Mouse (Mus musculus) embryonic facial prominence, embryonic 11.5 days (tissue): Measurements from ENCODE around the gene Gm27179. TPM values are rescaled to one million over a fixed set of nuclear protein-coding genes. Genes with fewer than 3 reads are reported as not detected.
A peak's percentile ranks its signal among the peaks of the same experiment; 100 is the strongest.
"Not testable (repeated sequence)": the region's sequence is repeated elsewhere in the genome, so short reads cannot be mapped to it uniquely, and the experiment has no call there.

Experiments used
- ATAC-seq: fragments of 200-750 bp; cut with Nextera tagmentation; replicated peaks from 2 replicates; pipeline ENCODE4 v1.8.0; 2017; ENCODE audit warnings: low read depth; ENCODE audit not compliant: insufficient number of reproducible peaks, low FRiP score, low TSS enrichment
- DNase-seq: peaks from one replicate; pipeline ENCODE4 v3.0.0-alpha.2; 2015; ENCODE audit warnings: low spot score
- H3K27ac ChIP-seq: fragments of 300-500 bp; sonication (generic); replicated peaks from 2 replicates; pipeline ENCODE4 v1.5.1; 2014; ENCODE audit warnings: mild to moderate bottlenecking, low read depth, low read length, control low read depth
- H3K27me3 ChIP-seq: fragments of 300-500 bp; sonication (generic); 2 replicates; pipeline ENCODE4 v1.6.1; 2014; ENCODE audit warnings: mild to moderate bottlenecking, low read length, moderate library complexity, mixed read lengths; ENCODE audit not compliant: control insufficient read depth, insufficient read depth
- H3K36me3 ChIP-seq: fragments of 300-500 bp; sonication (generic); replicated peaks from 2 replicates; pipeline ENCODE4 v1.6.1; 2014; ENCODE audit warnings: low read depth, mild to moderate bottlenecking, low read length, moderate library complexity, mixed read lengths; ENCODE audit not compliant: control insufficient read depth, insufficient read depth
- H3K4me1 ChIP-seq: fragments of 300-500 bp; sonication (generic); 2 replicates; pipeline ENCODE4 v1.6.1; 2014; ENCODE audit warnings: low read length, mixed read lengths; ENCODE audit not compliant: control insufficient read depth, insufficient read depth
- H3K4me2 ChIP-seq: fragments of 300-500 bp; sonication (generic); 2 replicates; pipeline ENCODE4 v1.6.1; 2014; ENCODE audit warnings: low read depth, mild to moderate bottlenecking, control low read depth, low read length, moderate library complexity
- H3K4me3 ChIP-seq: fragments of 300-500 bp; sonication (generic); 2 replicates; pipeline ENCODE4 v1.5.1; 2014; ENCODE audit warnings: low read depth, low read length, control low read depth
- H3K9ac ChIP-seq: fragments of 300-500 bp; sonication (generic); replicated peaks from 2 replicates; pipeline ENCODE4 v1.6.1; 2014; ENCODE audit warnings: mild to moderate bottlenecking, control low read depth, low read length
- H3K9me3 ChIP-seq: fragments of 300-500 bp; sonication (generic); replicated peaks from 2 replicates; pipeline ENCODE4 v1.6.1; 2016; ENCODE audit warnings: mild to moderate bottlenecking, low read length, inconsistent platforms, mixed read lengths; ENCODE audit not compliant: control insufficient read depth
- WGBS: fragments of 180-500 bp; shearing (Covaris S2); extraction: QIAGEN DNeasy Blood & Tissue Kit; methylation state at CpG from one replicate; pipeline ENCODE4 v1.1.7; 2014; 5-methylcytosine and 5-hydroxymethylcytosine counted together
- polyA plus RNA-seq: library from polyadenylated mRNA; unstranded; fragments of >200 nt; fragmentation: Nextera tagmentation; extraction: Ambion mirVana; gene quantifications from 2 replicates; pipeline ENCODE4 v1.2.1, GENCODE M21; 2014

Gene Gm27179
- polyA plus RNA-seq, 1 experiment from 2014 or later, result not detected

DNA sequence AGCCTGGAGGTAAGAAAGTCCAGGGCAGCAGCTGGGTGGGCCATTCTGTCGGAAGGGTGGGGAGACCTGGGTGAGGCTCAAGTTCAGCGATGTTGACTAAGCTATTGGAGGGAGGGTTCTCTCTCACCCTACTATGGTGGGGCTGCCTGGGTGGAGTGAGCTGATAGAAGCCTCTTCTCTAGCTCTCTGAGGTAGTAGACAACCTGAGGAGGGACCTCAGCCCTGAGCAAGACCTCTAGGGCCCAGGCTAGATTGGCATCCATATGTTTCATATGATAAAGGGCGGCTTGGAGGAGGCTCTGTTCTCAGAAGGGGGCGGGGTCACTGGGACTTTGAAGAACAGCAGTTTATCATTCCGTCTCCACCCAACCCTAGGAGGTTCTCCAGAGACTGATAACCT, 27.8 kb upstream of the Gm27179 start:
- not testable (repeated sequence) for H3K36me3 ChIP-seq, H3K4me3 ChIP-seq, ATAC-seq, H3K9ac ChIP-seq, DNase-seq, H3K27ac ChIP-seq, H3K4me1 ChIP-seq, H3K27me3 ChIP-seq, H3K9me3 ChIP-seq, H3K4me2 ChIP-seq
- no CpG with 5 or more reads among the region's 5 CpGs for WGBS

- H3K9me3 ChIP-seq, H3K4me3 ChIP-seq, H3K4me1 ChIP-seq, H3K27ac ChIP-seq, DNase-seq, ATAC-seq, H3K9ac ChIP-seq, H3K27me3 ChIP-seq, H3K36me3 ChIP-seq, H3K4me2 ChIP-seq: not testable (repeated sequence)
- WGBS, result no CpG with 5 or more reads among the region's 7 CpGs
These were observed 24.2 kb upstream of the Gm27179 start for GRCm38 (mm10) chr14:69536539-69536938.

- H3K36me3 ChIP-seq, H3K4me3 ChIP-seq, H3K9me3 ChIP-seq, ATAC-seq, H3K27me3 ChIP-seq, DNase-seq, H3K4me2 ChIP-seq, H3K4me1 ChIP-seq, H3K9ac ChIP-seq, H3K27ac ChIP-seq: not testable (repeated sequence)
- WGBS, result no CpG with 5 or more reads among the region's 1 CpGs
These were observed 13.9 kb upstream of the Gm27179 start for GRCm38 (mm10) chr14:69526202-69526601.

DNA sequence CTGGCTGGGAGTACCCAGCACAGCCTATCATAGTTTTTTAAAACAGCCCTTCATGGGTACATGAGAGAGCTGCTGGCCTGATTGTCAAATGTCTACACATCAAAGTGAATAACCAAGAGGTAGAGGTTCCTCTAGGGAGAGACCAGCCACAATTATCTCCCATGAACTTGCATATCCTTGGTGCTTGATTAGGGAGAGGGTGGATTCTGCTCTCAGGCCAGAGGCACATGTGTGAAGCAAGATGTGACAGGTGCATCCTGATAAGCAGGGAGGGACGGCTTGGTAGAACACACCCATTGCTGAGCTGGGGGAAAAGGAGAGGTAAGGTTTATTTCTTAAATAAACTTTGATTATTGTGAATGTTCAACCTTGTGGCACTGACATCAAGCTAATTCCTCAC, 10.7 kb upstream of the Gm27179 start:
- H3K9me3 ChIP-seq, H3K9ac ChIP-seq, H3K4me2 ChIP-seq, DNase-seq, ATAC-seq, H3K36me3 ChIP-seq, H3K27me3 ChIP-seq, H3K4me1 ChIP-seq, H3K27ac ChIP-seq, H3K4me3 ChIP-seq: not testable (repeated sequence)
- no CpG with 5 or more reads among the region's 1 CpGs for WGBS

- not testable (repeated sequence) for H3K4me1 ChIP-seq, H3K4me3 ChIP-seq, H3K4me2 ChIP-seq, DNase-seq, H3K9ac ChIP-seq, H3K27ac ChIP-seq, H3K27me3 ChIP-seq, ATAC-seq, H3K36me3 ChIP-seq, H3K9me3 ChIP-seq
- no CpG with 5 or more reads among the region's 2 CpGs for WGBS
These were observed 8.5 kb upstream of the Gm27179 start for GRCm38 (mm10) chr14:69520810-69521209.

DNA sequence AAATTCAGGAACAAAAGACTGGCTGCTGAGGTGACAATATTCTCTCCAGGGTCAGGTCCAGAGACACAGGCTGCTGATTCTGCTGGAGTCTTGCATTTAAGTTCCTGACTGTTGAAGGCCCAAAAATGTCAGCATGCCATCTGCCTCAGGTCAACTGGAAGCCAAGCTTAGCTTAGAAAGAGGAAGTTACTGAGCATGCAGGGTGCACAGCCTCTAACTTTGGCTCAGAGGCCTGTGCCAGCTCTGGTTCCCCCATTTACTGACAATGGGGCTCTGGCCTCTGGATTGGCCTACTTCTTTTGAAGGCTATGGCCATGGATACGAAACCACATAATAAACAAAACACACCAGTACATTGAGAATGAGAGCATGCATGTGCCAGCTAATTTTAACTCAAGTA, 5.3 kb downstream of the Gm27179 start:
- not testable (repeated sequence) for H3K27me3 ChIP-seq, H3K4me3 ChIP-seq, H3K27ac ChIP-seq, H3K9ac ChIP-seq, ATAC-seq, H3K4me2 ChIP-seq, H3K36me3 ChIP-seq, H3K4me1 ChIP-seq, H3K9me3 ChIP-seq, DNase-seq
- WGBS, result no CpG with 5 or more reads among the region's 1 CpGs

- not testable (repeated sequence) for H3K27me3 ChIP-seq, H3K4me3 ChIP-seq, H3K9ac ChIP-seq, H3K9me3 ChIP-seq, H3K36me3 ChIP-seq, H3K4me1 ChIP-seq, H3K27ac ChIP-seq, H3K4me2 ChIP-seq, DNase-seq
- WGBS, result no CpG with 5 or more reads among the region's 29 CpGs
- peak; percentile 98 for ATAC-seq
These were observed 9.2 kb downstream of the Gm27179 start, which contains the start of gene Gm16867 for GRCm38 (mm10) chr14:69503174-69503573. TSS of gene Gm16867 (minus strand) at chr14:69503362.

DNA sequence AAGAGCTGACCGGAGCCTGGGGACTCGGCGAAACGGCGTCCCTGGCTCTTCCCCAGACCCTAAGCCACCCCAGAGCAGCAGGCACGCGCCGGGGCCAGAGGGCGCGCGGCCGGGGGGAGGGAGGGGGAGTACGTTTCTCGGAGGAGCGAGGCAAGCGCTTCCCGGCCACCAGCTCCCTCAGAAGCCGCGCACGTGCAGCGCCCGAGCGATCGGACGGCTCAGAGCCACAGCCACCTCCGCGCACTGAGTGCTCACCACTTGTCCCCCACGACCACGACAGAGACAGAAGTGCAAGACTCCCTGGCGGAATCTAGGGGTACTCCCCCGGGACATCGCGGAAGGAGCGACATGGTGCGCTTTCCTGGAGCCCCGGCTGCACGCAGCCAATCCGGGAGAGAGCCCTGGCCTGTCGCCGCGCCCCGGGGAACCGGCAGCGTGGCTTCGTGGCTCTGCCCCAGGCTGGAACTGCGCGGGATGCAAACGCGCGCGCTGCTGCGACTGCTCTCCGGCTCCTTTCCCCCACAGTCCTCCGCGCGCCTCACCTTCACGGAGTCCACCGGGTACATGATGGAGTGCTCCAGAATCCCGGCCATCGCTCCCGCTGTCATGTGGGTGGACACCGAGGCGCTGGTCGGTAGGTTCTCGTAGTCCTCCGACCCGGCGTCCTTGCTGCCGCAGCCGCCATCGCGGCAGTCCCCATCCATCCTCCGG, 9.8 kb downstream of the Gm27179 start:
- not testable (repeated sequence) for H3K27me3 ChIP-seq, H3K27ac ChIP-seq, H3K9ac ChIP-seq, DNase-seq, H3K36me3 ChIP-seq, H3K4me1 ChIP-seq, H3K4me2 ChIP-seq, H3K9me3 ChIP-seq, H3K4me3 ChIP-seq
- no CpG with 5 or more reads among the region's 73 CpGs for WGBS
- ATAC-seq, result peak; percentile 73; the same call in 1 of the 2 replicates
